Mouse (Mus musculus): ENCODE data around the gene Zfp292.

Zfp292 gene

DNA sequence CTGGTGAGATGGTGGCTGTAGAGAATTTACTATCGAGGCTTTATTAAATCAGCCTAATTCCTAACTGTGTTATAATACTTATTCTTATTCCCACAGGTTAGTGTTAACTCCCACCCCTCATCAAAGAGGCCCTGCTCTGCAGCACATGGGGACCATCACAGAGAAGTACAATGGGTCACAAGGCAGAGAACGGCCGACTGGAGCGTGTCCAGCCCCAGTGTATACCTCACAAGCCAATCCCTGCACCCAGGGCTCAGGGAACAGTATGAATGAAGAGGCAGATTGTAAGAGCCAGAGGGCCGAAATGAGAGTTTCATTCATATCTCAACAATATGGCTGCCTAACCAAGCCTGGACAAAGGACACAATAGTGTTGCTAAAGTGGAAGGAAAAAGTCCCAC, 86.5 kb downstream of the Zfp292 start:
- no peak for DNase-seq (ENCODE audit: low spot score)

DNA sequence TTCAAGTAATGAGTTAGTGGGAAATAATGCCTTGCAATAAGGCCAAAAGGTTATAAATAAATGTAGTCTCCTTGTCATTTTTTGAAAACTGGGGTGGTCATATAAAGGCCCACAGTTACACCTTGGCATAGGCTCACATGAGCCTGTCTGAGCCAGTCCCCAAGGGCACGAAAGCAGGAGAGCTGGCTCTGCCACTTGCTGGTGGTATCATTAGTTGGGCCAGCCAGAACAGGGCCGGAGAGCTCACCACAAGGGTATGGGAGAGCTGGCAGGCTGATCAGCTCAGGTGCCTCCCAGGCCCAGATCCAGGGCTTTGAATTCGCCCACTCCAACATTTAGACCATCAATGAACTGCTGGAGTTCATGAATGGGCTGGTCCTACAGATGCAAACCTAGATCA, 96.3 kb downstream of the Zfp292 start:
- DNase-seq (ENCODE audit: low spot score): no peak

DNA sequence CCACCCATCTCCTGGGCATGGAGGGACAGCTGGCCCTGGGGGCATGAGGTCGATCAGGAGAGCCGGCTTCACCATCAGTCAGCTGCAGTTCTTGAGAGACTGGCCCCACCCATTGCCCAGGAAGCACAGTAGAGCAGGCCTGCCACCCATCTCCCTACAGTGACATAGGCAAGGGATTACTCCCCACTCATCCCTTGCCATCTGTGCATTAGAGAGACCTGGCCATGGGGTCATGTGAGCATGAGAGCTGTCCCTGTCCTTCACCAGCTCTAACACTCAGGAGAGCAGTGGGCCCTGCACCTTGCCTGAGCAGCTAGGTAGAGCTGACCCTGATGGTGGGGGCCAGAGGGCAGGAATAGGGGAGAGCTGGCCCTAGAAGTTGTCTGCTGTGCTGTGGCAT, 97.1 kb downstream of the Zfp292 start:
- DNase-seq (ENCODE audit: low spot score): no peak

DNA sequence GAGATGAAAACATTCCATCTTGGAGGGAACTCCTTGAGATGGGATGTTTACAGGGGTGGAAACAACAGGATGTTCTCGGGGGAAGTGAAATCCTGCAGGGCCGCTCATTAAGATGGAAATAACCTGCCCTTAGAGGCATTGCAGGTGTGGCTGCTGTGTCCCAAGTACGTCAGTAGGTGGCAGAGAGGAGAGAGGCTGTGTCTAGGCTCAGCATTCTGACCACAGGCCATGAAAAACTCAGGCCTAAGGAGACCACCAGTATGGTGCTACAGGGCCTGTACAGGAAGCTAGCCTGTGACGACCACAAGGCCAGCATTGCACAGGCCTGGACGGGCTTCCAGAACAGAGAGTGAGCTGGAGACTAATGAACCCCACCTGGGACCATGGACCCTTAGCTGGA, 97.9 kb downstream of the Zfp292 start:
- DNase-seq (ENCODE audit: low spot score): no peak

DNA sequence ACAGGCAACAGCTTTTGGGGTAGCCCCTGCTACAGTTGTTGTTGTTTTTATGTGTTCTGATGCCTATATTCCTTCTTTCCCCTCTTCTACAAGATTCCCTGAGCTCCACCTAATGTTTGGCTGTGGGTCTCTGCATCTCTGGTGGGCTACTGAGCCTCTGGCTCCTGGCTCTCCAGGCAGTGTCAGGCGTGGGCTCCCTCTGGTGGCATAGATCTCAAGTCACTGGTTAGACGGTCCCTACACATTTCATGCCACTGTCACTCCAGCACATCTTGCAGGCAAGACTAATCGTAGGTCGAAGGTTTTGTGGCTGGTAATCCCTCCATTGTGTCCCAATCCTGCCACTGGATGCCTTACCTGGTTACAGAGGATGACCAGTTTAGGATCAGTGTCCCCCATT, 100.0 kb downstream of the Zfp292 start:
- DNase-seq (ENCODE audit: low spot score): no peak

DNA sequence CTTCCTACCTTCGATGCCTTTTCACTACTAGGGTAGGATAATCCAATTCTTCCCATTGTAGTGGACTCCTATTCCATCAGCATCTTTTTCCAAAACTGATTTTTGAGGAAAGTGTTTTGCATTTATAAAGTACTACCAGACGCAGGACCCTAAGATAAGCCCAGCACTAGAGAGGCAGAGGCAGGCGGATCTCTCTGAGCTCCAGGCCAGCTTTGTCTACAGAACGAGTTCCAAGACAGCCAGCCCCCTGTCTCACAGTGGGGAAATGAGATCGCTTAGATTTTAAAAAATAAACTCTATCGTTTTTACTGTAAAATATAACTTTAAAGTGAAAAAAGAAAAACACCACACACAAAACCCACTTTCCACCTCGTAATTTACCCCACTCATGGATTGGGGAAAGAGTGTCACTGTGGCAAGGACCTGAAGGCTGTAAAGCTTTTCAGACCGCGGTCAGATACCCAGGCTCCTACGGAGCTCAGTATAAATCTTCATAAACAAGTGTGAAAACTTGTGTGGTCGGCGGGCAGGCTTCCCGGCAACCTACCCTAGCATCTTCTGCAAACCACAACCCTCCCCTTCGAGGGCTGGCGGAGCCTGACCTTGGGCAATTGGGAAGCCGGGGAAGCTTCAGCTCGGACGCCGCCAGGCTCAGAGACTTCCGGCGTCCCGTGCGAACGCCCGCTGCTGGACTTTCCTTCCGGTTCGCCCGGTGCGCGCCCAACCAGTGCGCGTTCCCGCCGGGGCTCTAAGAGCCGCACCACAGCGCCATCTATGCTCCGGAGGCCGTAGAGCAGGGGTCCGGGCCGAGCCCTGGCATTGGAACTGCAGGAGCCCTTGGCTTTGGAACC, 104.9 kb downstream of the Zfp292 start, which contains the start of gene Smim8:
Smim8 (minus strand) TSS at position 747 of the 851 bp plus-strand sequence.
- DNase-seq (ENCODE audit: low spot score): peak; percentile 84

DNA sequence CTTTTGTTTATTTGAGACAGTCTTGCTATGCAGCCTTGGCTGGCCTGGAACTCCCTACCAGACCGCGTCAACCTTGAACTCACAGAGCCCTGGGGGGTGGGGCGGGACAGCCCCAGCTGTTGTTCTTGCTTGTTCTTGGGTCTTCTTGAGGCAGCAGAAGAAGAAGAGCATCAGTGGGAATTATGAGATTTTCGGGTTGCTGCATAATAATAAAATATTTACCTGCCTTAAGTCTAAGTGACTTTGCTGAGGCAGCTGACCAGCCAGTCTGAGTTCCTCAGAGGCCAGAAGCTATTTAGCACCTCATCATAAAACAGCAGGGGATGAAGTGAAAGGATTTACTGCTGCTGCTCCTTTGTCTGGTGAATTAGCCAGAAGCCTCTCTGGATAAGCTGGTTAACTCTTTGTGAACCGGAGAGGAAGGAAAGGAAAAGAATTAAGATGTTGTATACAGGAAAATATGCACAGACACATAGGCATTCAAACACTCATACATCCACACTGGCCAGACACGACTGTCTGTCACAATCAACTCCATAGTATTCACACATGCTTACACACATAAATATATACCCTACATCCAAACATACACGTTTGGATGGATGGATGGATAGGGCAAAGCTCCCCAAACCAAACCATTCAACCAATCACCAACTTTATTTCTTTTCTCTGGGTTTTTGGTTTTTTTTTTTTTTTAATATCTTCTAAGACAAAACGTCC, 110.9 kb downstream of the Zfp292 start:
- DNase-seq (ENCODE audit: low spot score): no peak

DNA sequence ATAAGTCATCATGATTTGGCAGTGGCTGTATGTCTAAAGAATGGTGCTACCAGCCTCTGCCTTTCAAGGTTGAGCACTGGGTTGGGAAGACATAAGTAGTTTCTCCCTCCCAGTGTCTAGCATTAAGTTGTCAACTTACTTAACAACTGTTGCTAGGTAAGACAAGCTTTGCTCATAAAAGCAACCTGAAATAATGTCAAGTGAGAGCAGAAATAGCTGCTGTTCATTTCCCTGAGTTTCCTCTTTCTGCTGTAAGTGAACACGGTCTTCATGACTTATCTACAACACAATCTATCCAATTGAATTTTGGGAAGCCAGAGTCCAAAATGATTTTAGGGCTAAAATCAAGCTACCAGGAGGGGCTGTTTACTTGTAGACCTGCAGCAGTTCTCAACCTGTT, 126.6 kb downstream of the Zfp292 start, which contains the start of gene Gm136:
Gm136 (minus strand) TSS at position 101 of the 400 bp plus-strand sequence.
- no peak for DNase-seq (ENCODE audit: low spot score)

All from ovary, postnatal 10 days (tissue).